Mouse (Mus musculus): ENCODE results near the gene Myo15b. TPM values are rescaled to one million over a fixed set of nuclear protein-coding genes. Genes with fewer than 3 reads are reported as not detected.
"Not testable (repeated sequence)": the region's sequence is repeated elsewhere in the genome, so short reads cannot be mapped to it uniquely, and the experiment has no call there.

Gene Myo15b
- total RNA-seq, 2 experiments from 2014 or later = 0.07 to 0.14 TPM

DNA sequence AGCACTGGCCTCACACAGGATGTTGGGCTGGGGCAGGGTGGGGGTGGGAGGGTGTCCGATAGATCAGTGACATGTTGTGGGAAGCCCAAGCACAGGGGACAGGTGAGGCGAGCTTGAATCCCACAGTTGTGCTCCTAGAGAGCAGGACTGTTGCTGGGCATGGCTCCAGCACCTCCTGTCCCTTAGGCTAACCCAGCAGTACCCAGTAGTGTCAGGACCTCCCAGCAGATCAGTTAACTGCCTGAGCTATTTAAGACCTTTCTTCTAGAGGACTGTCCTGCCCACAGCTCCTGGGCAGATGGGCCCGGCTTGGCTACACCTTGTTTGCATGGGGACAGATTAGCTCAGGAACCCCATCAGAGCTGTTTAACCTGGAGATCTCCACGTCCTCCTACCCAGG lies 29.2 kb upstream of the Myo15b start:
- DNase-seq = no peak
- intact Hi-C loops (cut with DNase I) = no loop called here

DNA sequence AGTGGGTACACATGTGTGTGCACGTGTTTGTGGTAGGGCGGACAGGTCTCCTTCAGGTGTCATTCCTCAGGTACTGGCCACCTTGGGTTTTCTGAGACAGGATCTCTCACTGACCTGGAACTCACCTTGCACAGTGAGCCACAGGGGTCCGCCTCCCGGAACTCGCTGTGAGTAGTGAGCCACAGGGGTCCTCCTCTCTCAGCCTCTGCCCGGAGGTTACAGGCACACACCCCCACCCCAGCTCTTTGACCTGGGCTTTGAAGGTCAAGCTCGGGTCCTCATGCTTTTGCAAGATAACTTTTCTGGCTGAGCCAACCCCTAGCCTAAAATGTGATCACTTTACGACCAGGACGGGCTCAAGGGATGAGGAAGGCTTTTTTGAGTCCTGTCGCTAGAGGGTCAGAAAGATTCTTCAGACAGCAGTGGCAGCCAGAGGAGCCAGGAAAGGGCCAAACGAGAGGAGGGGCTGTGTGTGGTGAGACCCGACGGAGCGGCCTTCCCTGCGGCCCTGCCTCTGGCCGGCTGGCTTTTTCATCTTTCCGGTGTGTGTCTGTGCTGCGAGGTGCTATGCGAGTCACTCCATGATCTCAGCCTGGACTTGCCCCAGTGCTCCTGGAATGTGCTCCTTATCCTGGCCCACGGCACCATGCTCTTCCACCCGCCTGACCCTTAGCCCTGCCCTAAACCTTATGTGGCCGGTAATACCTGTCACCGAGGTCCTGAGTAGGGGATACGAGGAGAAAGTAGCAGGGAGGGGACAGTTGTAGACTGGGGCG lies 27.5 kb upstream of the Myo15b start:
- intact Hi-C loops (cut with DNase I) = no loop called here
- no peak for DNase-seq

DNA sequence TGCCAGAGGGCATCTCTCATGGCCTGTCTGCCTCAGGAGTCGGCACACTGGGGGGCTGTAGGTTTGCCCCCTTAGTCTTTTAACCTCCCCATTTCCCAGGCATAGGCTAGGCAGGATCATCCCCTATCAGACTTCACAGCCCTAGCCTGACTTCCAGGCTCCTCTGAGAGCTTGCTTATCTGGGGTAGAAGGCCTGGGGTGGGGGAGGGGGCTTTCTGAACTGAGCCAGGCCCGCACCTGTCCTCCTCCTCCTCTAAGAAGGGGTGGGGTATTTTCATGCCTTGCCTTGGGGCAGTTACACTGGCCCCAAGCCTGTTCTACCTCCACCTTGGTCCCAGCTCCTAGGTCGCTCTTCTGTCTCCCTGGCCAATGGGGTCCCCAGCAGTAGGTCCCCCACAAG lies 26.7 kb upstream of the Myo15b start:
- intact Hi-C loops (cut with DNase I) = no loop called here
- no peak for DNase-seq

DNA sequence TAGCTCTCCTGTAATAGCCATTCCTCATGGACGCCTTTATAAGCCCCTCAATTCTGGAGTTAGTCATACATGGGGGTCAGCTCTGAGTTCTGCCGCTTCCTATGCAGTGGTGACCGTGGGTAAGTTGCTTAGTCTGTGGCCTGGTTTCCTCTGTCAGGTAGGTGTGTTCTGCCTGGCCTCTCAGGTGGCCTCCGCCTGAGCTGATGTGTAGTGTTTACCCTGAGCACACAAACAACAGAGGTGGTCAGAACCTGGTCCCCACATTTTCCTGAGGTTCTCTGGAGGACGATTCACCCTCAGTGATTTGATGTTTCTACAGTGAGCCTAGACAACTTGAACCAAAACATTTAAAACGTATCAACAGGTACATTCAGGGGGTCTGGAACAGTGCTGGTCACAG lies 26.1 kb upstream of the Myo15b start:
- intact Hi-C loops (cut with DNase I) = no loop called here
- DNase-seq = no peak

DNA sequence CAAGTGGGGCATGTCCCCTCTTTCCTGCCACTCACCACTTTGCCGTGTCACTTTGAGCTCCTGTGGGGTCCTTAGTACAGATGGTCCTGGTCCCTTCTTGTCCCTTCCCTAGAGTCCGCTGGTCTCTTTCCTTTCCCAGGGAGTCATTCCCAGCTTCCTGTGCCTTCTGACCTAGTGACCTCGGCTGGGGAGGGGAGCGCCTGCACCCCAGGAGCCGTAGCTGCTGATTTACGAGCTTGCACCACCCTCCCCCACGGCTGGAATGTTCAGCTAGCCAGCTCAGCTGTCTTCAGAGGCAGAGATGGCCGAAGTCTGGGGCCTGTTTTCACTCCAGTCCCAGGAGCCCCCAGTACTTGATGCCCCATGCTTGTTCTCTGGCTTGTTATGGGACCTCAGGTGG lies 25.7 kb upstream of the Myo15b start:
- peak; percentile 46 to 60 for DNase-seq
- intact Hi-C loops (cut with DNase I) = no loop called here

DNA sequence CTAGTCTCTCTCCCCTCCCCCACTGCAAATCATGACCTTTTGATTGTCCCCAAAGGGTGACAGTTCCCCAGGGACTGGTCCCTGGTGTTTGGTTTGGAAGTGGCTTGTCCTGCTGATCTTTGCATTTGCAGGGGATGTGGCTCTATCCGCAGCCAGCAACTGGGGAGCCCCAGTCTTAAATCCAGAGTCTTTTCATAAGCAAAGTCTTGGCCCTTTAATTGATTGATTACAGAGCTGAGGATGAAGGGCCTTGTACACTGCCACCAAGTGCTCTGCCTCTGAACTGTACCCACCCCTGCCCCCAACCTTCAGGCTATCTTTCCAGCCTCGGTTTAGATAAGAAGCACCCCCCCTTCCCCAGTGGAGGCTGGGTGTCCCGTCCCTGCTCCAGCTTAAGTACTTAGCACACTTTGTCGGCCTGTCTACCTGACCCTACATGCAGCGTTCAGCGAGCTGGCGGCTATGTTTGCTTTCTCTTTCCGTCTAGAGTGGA lies 25.1 kb upstream of the Myo15b start:
- intact Hi-C loops (cut with DNase I) = no loop called here
- DNase-seq = no peak

DNA sequence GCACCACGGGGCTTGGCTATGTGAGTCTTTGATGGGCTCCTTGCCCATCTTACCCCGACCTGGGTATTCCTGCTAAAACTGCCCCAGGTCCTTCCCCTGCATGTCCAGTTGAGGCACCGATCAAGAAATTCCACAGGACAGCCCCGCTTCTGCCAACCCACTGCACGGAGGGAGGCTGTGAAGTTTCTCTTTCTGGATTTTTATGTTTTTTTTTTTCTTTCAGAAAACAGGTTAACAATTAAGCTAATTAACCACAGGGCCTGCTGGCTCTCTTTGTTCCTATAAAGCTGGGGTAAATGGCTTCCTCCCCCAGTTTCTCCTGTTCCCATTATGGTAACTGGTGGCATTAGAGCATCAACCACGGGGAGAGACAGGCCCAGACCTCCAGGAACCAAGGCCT lies 24.2 kb upstream of the Myo15b start:
- intact Hi-C loops (cut with DNase I) = no loop called here
- no peak for DNase-seq

DNA sequence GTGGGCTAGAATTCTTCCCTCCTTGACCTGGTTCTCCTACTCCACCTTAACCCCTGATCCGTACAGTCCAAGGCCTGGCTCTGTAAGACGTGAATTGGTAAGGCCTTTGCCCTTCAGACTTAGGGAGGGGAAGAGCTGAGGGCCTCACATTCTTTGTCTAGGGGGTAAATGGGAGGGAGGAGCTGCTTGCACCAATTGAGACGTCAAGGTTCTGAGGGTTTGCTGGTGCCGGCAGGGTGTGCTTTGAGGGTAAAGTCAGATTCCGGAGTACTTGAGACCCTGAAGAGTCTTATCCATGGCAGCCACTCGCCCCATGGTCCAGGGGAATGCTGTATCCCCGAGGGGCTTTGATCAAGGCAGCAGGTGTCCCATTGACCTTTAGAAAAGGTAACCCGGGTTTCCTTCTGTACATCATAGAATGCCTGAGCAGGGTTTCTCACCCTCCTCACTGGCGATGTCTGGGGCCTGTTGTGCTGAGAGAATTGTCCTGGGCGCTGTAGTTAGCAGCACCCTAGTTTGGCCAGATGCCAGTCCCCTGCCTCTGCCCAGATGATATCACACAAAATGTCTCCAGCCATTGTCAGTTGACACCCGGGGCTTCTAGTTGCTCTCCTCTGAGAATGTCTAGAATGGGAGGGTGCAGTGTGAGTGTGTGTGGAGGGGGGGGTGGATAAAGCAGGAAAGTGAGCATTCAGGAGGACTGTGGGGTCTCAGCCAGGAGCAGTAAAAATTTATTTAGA lies 21.4 kb upstream of the Myo15b start:
- intact Hi-C loops (cut with DNase I) = no loop called here
- no peak for DNase-seq

DNA sequence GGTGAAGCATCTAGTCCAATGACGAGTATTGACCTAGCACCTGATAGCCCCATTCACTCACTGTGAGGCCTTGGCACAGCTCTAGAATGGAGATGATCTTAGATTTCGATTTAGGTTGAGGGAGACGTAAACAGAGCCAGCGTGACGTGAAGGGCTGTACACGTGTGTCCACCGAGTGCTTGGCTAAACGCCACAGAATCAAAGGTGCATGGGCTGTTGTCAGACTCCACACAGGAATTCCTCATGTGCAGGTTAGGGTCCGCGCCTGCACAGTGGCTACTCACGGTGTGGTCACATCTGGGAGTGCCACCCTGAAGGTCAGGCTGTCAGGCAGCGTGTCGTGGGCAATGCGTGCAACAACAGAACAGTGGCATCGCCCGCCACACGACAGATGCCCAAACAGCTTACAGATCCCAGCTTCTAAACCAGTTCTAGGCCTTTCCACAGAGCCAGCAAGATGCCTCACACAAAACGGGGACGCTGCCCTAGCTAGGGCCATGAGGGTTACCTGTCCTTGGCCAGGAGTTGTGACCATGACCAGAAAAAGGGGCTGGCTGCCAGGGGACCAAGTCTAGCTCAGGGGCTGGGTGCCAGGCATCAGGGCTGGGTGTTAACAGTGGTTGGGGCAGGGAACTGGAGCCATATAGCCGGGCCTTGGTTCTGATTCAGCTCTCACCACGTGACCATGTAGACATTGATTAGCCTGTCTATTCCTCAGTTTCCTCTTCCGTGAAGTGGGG lies 20.4 kb upstream of the Myo15b start:
- DNase-seq = no peak
- intact Hi-C loops (cut with DNase I) = no loop called here

DNA sequence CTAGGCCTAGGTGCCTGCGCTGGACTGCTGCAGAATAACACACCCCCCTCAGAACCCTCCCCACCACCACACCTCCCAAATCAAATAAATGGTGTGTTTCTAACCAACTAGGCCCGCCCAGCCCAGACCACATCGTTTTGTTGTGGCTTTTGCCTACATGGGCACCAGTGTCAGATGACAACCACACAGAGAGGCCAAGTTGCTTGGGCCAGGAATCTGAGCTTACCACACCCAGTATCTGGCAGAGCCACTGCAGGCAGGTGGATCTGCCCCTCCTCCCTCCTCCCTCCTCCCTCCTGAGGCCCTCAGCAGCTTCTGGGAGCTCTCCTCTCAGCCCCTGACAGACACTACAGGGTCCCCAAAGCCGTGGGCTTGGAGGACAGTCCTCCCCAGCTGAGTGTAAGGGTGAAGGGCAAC lies 19.3 kb upstream of the Myo15b start:
- intact Hi-C loops (cut with DNase I) = no loop called here
- peak in 1 of 2 experiments; percentile 43 for DNase-seq

DNA sequence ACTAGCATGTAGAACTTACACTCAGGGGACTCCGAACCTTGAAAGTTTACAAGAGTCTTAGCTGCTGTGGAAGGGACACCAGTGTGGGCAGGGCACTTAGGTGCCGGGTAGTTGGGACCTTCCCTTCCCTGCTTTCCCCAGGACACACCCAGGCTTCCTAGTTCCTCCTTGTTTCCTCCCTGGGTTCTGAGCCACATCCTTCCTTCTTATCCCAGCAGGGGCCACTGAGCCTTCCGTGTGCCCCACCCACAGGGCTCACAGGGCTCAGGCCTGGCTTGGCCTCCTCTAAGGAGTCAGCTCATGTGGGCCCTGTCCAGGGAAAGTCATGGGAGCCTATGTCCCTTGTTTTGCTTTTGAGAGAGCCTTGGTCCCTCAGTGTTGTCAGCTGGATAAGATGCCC lies 18.5 kb upstream of the Myo15b start:
- intact Hi-C loops (cut with DNase I) = no loop called here
- no peak for DNase-seq

DNA sequence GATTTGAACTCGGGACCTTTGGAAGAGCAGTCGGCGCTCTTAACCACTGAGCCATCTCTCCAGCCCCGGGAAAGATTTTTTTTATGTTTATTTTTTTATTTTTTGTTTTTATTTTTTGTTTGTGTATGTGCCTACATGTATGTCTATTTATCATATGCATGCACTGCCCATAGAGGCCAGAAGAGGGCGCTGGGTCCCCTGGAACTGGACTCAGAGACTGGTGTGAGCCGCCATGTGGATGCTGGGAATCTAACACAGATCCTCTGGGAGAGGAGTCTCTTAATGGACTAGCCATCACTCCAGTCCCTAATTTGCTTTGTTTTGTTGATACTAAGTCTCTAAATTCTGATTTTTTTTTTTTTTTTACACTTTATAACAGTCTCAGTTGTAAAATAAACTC lies 17.2 kb upstream of the Myo15b start:
- intact Hi-C loops (cut with DNase I) = no loop called here
- DNase-seq = no peak

DNA sequence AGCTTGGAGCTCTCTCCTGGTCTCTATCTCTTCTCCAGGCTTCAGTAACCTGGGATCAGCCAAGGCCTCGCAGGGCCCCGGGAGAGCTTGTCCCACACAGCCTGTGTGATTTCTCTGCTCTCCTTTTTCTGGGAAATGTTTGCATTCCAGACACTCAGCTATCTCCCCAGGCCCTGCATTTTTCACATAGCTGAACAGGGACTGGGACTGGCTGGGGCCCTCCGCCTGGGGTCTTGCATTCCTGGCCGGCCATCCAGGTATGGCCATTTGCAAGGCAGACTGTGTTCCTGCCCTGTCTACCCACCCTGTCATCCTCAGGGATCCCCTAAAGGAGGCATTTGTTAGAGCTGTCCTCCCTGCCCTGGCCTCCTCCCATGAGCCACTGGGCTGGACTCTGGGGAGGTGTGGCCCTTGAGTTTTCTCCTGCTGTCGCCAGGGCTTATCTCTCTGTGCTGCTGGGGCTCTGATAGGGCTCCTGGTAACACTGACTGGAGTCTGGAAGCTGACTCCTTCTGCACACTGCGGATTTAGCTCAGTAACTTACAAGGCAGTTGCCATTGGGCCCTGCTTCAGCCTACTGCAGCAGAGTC lies 16.1 kb upstream of the Myo15b start:
- intact Hi-C loops (cut with DNase I) = no loop called here
- peak; percentile 58 to 68 for DNase-seq

DNA sequence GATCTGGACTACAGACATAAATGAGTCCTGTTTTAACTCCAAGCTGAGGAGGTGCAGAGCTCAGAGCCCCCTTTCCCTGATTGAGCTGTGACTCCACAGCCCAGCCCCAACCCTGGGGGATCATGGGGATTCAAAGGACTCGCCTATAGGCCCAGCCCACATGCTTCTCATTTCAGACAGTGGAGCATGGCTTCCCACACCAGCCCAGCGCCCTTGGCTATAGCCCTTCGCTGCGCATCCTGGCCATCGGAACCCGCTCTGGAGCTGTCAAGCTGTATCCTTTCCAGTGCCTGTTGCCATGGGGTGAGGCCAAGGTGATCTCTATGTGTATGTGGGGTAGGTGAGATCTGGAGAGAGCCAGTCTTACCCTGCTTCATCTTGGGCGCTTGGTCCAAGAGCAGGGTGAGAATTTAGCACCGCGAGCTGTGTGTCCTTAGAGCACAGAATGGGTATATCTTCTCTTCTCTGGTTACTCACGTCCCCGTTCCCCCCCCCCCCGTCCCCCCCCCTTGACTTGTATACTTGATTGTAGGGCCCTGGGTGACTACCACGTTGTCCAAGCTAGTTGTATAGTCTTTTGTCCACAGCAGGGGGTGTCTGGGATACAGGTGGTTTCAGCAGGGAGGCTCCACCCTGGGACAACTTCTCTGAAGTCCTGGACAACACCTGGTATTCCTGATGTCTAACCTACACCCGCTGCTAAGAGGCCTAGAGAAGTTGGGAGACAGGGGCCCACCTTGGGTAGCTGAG lies 14.9 kb upstream of the Myo15b start:
- intact Hi-C loops (cut with DNase I) = no loop called here
- DNase-seq = no peak

DNA sequence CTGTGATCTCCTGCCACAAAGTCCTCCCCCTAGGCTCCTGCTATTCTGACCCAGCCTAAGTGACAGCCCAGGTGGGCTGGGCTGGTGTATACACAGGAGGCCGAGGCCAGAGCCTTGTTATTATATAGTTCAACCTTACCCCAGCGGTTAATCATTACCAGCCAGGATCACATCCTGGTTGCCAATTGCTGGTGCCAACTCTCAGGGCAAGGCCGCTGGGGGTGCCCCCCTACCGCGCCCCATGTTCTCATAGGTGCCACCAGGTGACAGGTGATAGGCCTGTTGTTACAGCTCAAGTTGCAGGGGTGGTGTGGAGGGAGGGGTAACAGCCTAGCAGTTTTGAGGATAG lies 14.3 kb upstream of the Myo15b start:
- DNase-seq = no peak

DNA sequence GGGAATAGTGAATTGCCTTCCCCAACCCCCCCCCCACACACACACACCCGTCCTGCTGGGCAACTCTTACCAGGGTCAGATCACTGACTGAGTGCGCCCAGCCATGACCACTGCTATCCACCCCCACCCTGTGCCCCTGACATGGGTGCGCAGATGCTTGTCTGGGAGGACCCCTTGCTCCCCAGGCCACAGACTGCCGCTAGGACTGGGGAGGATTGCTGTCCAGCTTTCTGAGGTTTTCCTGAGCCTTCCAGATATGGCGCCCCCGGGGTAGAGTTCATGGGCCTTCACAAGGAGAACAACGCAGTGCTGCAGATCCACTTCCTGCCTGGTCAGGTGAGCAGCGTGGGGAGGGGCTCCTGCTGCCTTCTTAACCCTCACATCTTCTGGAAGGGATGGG lies 14.0 kb upstream of the Myo15b start:
- no peak for DNase-seq
- intact Hi-C loops (cut with DNase I) = no loop called here

More for the DNA sequence above, 14.3 kb upstream of the Myo15b start:
- intact Hi-C loops (cut with DNase I) = no loop called here

DNA sequence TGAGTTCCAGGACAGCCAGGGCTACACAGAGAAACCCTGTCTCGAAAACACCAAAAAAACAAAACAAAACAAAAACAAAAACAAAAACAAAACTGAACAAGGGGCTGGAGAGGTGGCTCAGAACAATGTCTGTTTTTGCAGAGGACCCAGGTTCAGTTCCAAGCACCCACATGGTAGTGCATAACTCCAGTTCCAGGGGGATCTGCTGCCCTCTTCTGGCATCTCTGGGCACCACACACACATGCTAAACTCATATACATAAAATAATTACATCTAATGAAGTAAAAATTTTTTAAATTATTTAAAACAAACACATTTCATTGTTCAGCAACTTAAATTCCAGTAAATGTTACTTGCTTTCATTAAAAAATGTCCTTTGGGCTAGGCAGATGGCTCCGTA lies 12.4 kb upstream of the Myo15b start:
- intact Hi-C loops (cut with DNase I) = no loop called here
- no peak for DNase-seq

DNA sequence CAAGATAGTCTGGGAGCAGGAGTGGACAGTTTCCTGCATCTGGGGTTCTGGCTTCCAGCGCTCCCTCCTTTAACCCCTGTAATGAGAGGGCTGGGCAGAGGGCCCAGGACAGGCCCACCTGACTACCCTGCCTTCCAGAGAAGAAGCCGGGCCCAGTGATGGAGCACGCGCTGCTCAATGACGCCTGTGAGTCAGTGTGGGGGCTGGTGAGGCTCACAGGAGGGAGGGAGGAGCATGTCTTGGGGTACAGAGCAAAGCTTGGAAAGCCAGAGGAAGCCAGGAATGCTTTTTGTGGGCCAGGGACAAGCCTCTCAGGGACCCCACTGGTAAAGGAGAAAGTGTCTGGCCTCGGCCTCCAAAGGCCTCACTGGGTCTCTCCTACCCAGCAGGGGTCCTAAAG lies 3.5 kb upstream of the Myo15b start:
- intact Hi-C loops (cut with DNase I) = no loop called here
- no peak for DNase-seq

DNA sequence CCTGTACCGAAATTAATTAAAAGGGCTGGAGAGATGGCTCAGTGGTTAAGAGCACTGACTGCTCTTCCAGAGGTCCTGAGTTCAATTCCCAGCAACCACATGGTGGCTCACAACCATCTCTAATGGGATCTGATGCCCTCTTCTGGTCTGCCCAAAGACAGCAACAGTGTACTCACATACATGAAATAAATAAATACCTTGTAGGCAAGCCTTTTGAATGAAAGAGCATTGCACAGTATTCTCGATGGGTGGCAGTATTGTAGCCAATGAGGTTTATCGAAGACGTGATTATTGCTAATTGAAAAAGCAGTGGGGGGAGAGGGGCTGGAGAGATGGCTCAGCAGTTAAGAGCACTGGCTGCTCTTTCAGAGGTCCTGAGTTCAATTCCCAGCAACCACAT lies 1.1 kb upstream of the Myo15b start:
- DNase-seq; intact Hi-C loops (cut with DNase I): not testable (repeated sequence)

DNA sequence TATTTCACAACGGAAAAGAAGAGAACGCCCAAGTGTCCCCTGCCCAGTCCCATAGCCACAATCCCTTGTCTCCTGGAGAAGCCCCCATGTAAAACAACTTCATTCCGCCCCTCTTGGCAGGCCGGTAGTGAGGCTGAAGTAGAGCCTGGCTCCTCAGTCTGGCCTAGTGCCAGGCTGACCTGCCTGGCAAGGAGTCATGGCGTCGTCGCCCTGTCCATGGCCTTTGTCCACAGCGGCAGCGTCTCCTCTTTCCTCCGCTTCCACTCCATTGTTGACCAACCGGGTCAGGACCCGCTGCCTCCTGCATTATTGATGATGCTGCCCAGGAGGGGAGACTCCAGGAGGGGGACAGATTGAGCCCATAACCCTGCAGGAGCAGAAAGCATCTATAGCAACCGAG lies 270 bp upstream of the Myo15b start:
- intact Hi-C loops (cut with DNase I) = loop anchor here (2.0 kb wide), 2 partner anchors 43 to 135 kb away; partner anchors contain the start of gene Tsen54
- DNase-seq = peak; percentile 24 to 33

Data from heart, postnatal 14 days (tissue).